Mouse (Mus musculus) adrenal gland, adult 2 months (tissue): ENCODE measurements around the gene Methig1. TPM values are rescaled to one million over a fixed set of nuclear protein-coding genes. Genes with fewer than 3 reads are reported as not detected.
"Not testable (repeated sequence)": the region's sequence is repeated elsewhere in the genome, so short reads cannot be mapped to it uniquely, and the experiment has no call there.

Source experiments
- DNase-seq: peaks from one replicate; pipeline ENCODE4 v3.0.0; 2021
- long read RNA-seq: library from polyadenylated mRNA; stranded (forward); transcript quantifications from one replicate; pipeline ENCODE4 v2.0.0, GENCODE M21; 2021
- polyA plus RNA-seq: library from polyadenylated mRNA; depleted of rRNA; stranded (reverse); fragments of >200 nt; gene quantifications from 2 replicates; pipeline ENCODE4 v1.2.3, GENCODE M21; 2012; rRNA removed
- total RNA-seq, 2 experiments: library from RNA; stranded (reverse); gene quantifications; 2 replicates each; pipeline ENCODE4 v1.2.3; 2021

Methig1 gene
- total RNA-seq (under 1 TPM; 0.45 to 0.52 TPM), polyA plus RNA-seq (0.16 TPM in 1 of 2 replicates, not detected in the other)
- long read RNA-seq = 0 reads

GRCm38 (mm10) chr15:100352711-100353250 lies at the start of gene Methig1, which contains the start of gene Mettl7a2:
TSS of gene Methig1 (plus strand) at chr15:100353149.
TSS of gene Mettl7a2 (plus strand) at chr15:100353200.
- no peak for DNase-seq

GRCm38 (mm10) chr15:100303428-100304018 lies 49.4 kb upstream of the Methig1 start:
- DNase-seq = no peak

GRCm38 (mm10) chr15:100304019-100304991 lies 48.6 kb upstream of the Methig1 start, which contains the start of gene Mettl7a1:
TSS of gene Mettl7a1 (plus strand) at chr15:100304140.
- peak; percentile 90 for DNase-seq

- DNase-seq = no peak
Measured at GRCm38 (mm10) chr15:100306201-100306600, 46.7 kb upstream of the Methig1 start.

- not testable (repeated sequence) for DNase-seq
Measured at GRCm38 (mm10) chr15:100307438-100308096, 45.4 kb upstream of the Methig1 start.

GRCm38 (mm10) chr15:100312346-100312745 lies 40.6 kb upstream of the Methig1 start:
- DNase-seq = no peak

GRCm38 (mm10) chr15:100314448-100315145 lies 38.4 kb upstream of the Methig1 start:
- no peak for DNase-seq

- not testable (repeated sequence) for DNase-seq
Measured at GRCm38 (mm10) chr15:100318014-100318671, 34.8 kb upstream of the Methig1 start.

GRCm38 (mm10) chr15:100319884-100320283 lies 33.1 kb upstream of the Methig1 start:
- DNase-seq = no peak

- peak; percentile 45 for DNase-seq
Measured at GRCm38 (mm10) chr15:100320295-100320905, 32.5 kb upstream of the Methig1 start.

GRCm38 (mm10) chr15:100321134-100321533 lies 31.8 kb upstream of the Methig1 start:
- DNase-seq = peak; percentile 63

- no peak for DNase-seq
Measured at GRCm38 (mm10) chr15:100324021-100324591, 28.8 kb upstream of the Methig1 start.

GRCm38 (mm10) chr15:100325235-100325634 lies 27.7 kb upstream of the Methig1 start:
- no peak for DNase-seq

- not testable (repeated sequence) for DNase-seq
Measured at GRCm38 (mm10) chr15:100328089-100328488, 24.9 kb upstream of the Methig1 start.

GRCm38 (mm10) chr15:100329336-100329735 lies 23.6 kb upstream of the Methig1 start:
- not testable (repeated sequence) for DNase-seq

- no peak for DNase-seq
Measured at GRCm38 (mm10) chr15:100330739-100331138, 22.2 kb upstream of the Methig1 start.

GRCm38 (mm10) chr15:100332077-100332961 lies 20.6 kb upstream of the Methig1 start:
- not testable (repeated sequence) for DNase-seq

- no peak for DNase-seq
Measured at GRCm38 (mm10) chr15:100334629-100335028, 18.3 kb upstream of the Methig1 start, which contains the start of gene Mettl7a3. TSS of gene Mettl7a3 (plus strand) at chr15:100334929.

GRCm38 (mm10) chr15:100337328-100337727 lies 15.6 kb upstream of the Methig1 start:
- not testable (repeated sequence) for DNase-seq
